Comparison of ENCODE assay signal across 8 mouse cellular contexts in genomic region chr13:55510332-55510667, GRCm38 (mm10). TPM values are rescaled to one million over a fixed set of nuclear protein-coding genes. Genes with fewer than 3 reads are reported as not detected.
A peak's percentile ranks its signal among the peaks of the same experiment; 100 is the strongest.
DNase-seq lines count a peak whose midpoint lies in the region; ATAC-seq lines count a peak whose summit lies in the region.

No protein-coding gene starts in this region.

- ATAC-seq in kidney, embryonic 16.5 days (ENCODE audit: low FRiP score, low TSS enrichment) = peak; percentile 1; the same call in 1 of the 2 replicates
- ATAC-seq in embryonic facial prominence, embryonic 13.5 days (ENCODE audit: insufficient number of reproducible peaks, insufficient read depth, low FRiP score, low TSS enrichment, low read depth) = no peak
- peak; percentile 15 for ATAC-seq in limb, embryonic 12.5 days (ENCODE audit: insufficient number of reproducible peaks, insufficient read depth, low FRiP score, low TSS enrichment, low read depth)
- no peak for ATAC-seq in neural tube, embryonic 15.5 days (ENCODE audit: low FRiP score)
- ATAC-seq in erythroid progenitor cell, adult 5-6 weeks (replicated peaks; ENCODE audit: low FRiP score, poor library complexity, severe bottlenecking) = no peak

- H3K4me3 ChIP-seq in kidney, embryonic 16.5 days (ENCODE audit: low read length) = peak overlapping the region; percentile 87
- H3K4me3 ChIP-seq in embryonic facial prominence, embryonic 13.5 days = 0 out of 2 replicates have a peak overlapping the region, but pooled peaks have one; percentile 87
- peak overlapping the region; percentile 93; the same call in 1 of the 2 replicates for H3K4me3 ChIP-seq in limb, embryonic 12.5 days (replicated peaks)
- H3K4me3 ChIP-seq in neural tube, embryonic 15.5 days (replicated peaks) = no peak overlapping the region

- H3K4me2 ChIP-seq in kidney, embryonic 16.5 days (replicated peaks; ENCODE audit: low read depth, low read length) = peak overlapping the region; percentile 84
- H3K4me2 ChIP-seq in embryonic facial prominence, embryonic 13.5 days = peak overlapping the region; percentile 92
- peak overlapping the region; percentile 93 for H3K4me2 ChIP-seq in limb, embryonic 12.5 days
- peak overlapping the region; percentile 77 for H3K4me2 ChIP-seq in neural tube, embryonic 15.5 days

- 0 out of 2 replicates have a peak overlapping the region, but pooled peaks have one; percentile 10 for H3K9ac ChIP-seq in kidney, embryonic 16.5 days (replicated peaks; ENCODE audit: low read length)
- peak overlapping the region; percentile 32; the same call in 1 of the 2 replicates for H3K9ac ChIP-seq in embryonic facial prominence, embryonic 13.5 days
- no peak overlapping the region for H3K9ac ChIP-seq in limb, embryonic 12.5 days (replicated peaks)
- H3K9ac ChIP-seq in neural tube, embryonic 15.5 days (replicated peaks) = no peak overlapping the region

- H3K27me3 ChIP-seq in kidney, embryonic 16.5 days (ENCODE audit: insufficient read depth, low read length) = no peaks in the 10 kb centered on the region
- H3K27me3 ChIP-seq in embryonic facial prominence, embryonic 13.5 days = no peaks in the 10 kb centered on the region
- H3K27me3 ChIP-seq in limb, embryonic 12.5 days = peaks cover 7% of the 10 kb centered on the region; the same call in 1 of the 2 replicates
- H3K27me3 ChIP-seq in neural tube, embryonic 15.5 days (replicated peaks) = 0 out of 2 replicates have a peak, but pooled peaks cover 2% of the 10 kb centered on the region

- 37% methylated on average over 3 of the region's 3 CpGs for WGBS in kidney, embryonic 16.5 days
- WGBS in embryonic facial prominence, embryonic 13.5 days = 29% methylated on average over 3 of the region's 3 CpGs
- WGBS in limb, embryonic 12.5 days = 28% methylated on average over 3 of the region's 3 CpGs
- WGBS in neural tube, embryonic 15.5 days = 24% methylated on average over 3 of the region's 3 CpGs

- no peaks in the 10 kb centered on the region for H3K9me3 ChIP-seq in kidney, embryonic 16.5 days (ENCODE audit: low read length)
- H3K9me3 ChIP-seq in embryonic facial prominence, embryonic 13.5 days = no peaks in the 10 kb centered on the region
- H3K9me3 ChIP-seq in limb, embryonic 12.5 days = no peaks in the 10 kb centered on the region
- no peaks in the 10 kb centered on the region for H3K9me3 ChIP-seq in neural tube, embryonic 15.5 days (replicated peaks)

- no peak for DNase-seq in kidney, postnatal 36 days
- no peak for DNase-seq in adrenal gland, adult 2 months
- no peak for DNase-seq in urinary bladder, adult 2 months (ENCODE audit: low spot score)

- peaks cover 25% of the 10 kb centered on the region for H3K4me1 ChIP-seq in kidney, embryonic 16.5 days (ENCODE audit: insufficient read depth, low read length)
- H3K4me1 ChIP-seq in embryonic facial prominence, embryonic 13.5 days = peaks cover 35% of the 10 kb centered on the region
- H3K4me1 ChIP-seq in limb, embryonic 12.5 days (replicated peaks) = peaks cover 33% of the 10 kb centered on the region
- peaks cover 34% of the 10 kb centered on the region for H3K4me1 ChIP-seq in neural tube, embryonic 15.5 days

- H3K36me3 ChIP-seq in kidney, embryonic 16.5 days (ENCODE audit: insufficient read depth, low read length) = peaks cover 37% of the 10 kb centered on the region
- H3K36me3 ChIP-seq in embryonic facial prominence, embryonic 13.5 days = peaks cover 45% of the 10 kb centered on the region
- peaks cover 56% of the 10 kb centered on the region for H3K36me3 ChIP-seq in limb, embryonic 12.5 days
- H3K36me3 ChIP-seq in neural tube, embryonic 15.5 days = peaks cover 53% of the 10 kb centered on the region

- peak overlapping the region; percentile 96; the same call in 1 of the 2 replicates for H3K27ac ChIP-seq in kidney, embryonic 16.5 days (ENCODE audit: low read length)
- peak overlapping the region; percentile 89 for H3K27ac ChIP-seq in embryonic facial prominence, embryonic 13.5 days
- peak overlapping the region; percentile 94 for H3K27ac ChIP-seq in limb, embryonic 12.5 days
- peak overlapping the region; percentile 88 for H3K27ac ChIP-seq in neural tube, embryonic 15.5 days (replicated peaks)

RNA-seq across cellular contexts. Expression of gene Pdlim7, which starts 3.2 kb away (rescaled TPM):
- polyA plus RNA-seq in kidney, embryonic 16.5 days (2015; fragmentation: Nextera tagmentation; extraction: Ambion mirVana) = 162 and 169 TPM in 2 replicates
- 105 and 119 TPM in 2 replicates for polyA plus RNA-seq in embryonic facial prominence, embryonic 13.5 days (2015; fragmentation: Nextera tagmentation; extraction: Ambion mirVana)
- 154 and 158 TPM in 2 replicates for polyA plus RNA-seq in limb, embryonic 12.5 days (2016; fragmentation: Nextera tagmentation; extraction: Ambion mirVana)
- 169 and 176 TPM in 2 replicates for polyA plus RNA-seq in neural tube, embryonic 15.5 days (2015; fragmentation: Nextera tagmentation; extraction: Ambion mirVana)
- total RNA-seq in adrenal gland, adult 2 months (2021) = 10 to 100 TPM; 15.2 to 19.5 TPM
- 45.2 and 52.4 TPM in 2 replicates for polyA plus RNA-seq in adrenal gland, adult 2 months (2012; rRNA removed)
- polyA plus RNA-seq in urinary bladder, adult 2 months (2012; rRNA removed) = 382 and 383 TPM in 2 replicates
- 0.84 and 1.4 TPM in 2 replicates for total RNA-seq in erythroid progenitor cell, adult 5-6 weeks (2015; ENCODE audit: low replicate concordance)
- total RNA-seq in erythroid progenitor cell, adult 5-6 weeks (2017; ENCODE audit: low replicate concordance) = 0.15 and 3.5 TPM in 2 replicates

RNA-seq across cellular contexts. Expression of gene Dok3, which starts 18.8 kb away (rescaled TPM):
- polyA plus RNA-seq in kidney, embryonic 16.5 days (2015; fragmentation: Nextera tagmentation; extraction: Ambion mirVana) = 2.5 TPM in 2 replicates
- 2.3 and 2.8 TPM in 2 replicates for polyA plus RNA-seq in embryonic facial prominence, embryonic 13.5 days (2015; fragmentation: Nextera tagmentation; extraction: Ambion mirVana)
- polyA plus RNA-seq in limb, embryonic 12.5 days (2016; fragmentation: Nextera tagmentation; extraction: Ambion mirVana) = 2.4 and 2.7 TPM in 2 replicates
- polyA plus RNA-seq in neural tube, embryonic 15.5 days (2015; fragmentation: Nextera tagmentation; extraction: Ambion mirVana) = 4.2 and 4.6 TPM in 2 replicates
- 1 to 10 TPM; 3.8 to 4.9 TPM for total RNA-seq in adrenal gland, adult 2 months (2021)
- 11.8 and 13.9 TPM in 2 replicates for polyA plus RNA-seq in adrenal gland, adult 2 months (2012; rRNA removed)
- 5.1 and 6.9 TPM in 2 replicates for polyA plus RNA-seq in urinary bladder, adult 2 months (2012; rRNA removed)
- total RNA-seq in erythroid progenitor cell, adult 5-6 weeks (2015; ENCODE audit: low replicate concordance) = 23.8 and 31.4 TPM in 2 replicates
- total RNA-seq in erythroid progenitor cell, adult 5-6 weeks (2017; ENCODE audit: low replicate concordance) = 5.5 and 7.1 TPM in 2 replicates

RNA-seq across cellular contexts. Expression of gene Dbn1, which starts 22.4 kb away (rescaled TPM):
- polyA plus RNA-seq in kidney, embryonic 16.5 days (2015; fragmentation: Nextera tagmentation; extraction: Ambion mirVana) = 177 and 194 TPM in 2 replicates
- polyA plus RNA-seq in embryonic facial prominence, embryonic 13.5 days (2015; fragmentation: Nextera tagmentation; extraction: Ambion mirVana) = 275 and 276 TPM in 2 replicates
- 361 and 375 TPM in 2 replicates for polyA plus RNA-seq in limb, embryonic 12.5 days (2016; fragmentation: Nextera tagmentation; extraction: Ambion mirVana)
- 389 and 450 TPM in 2 replicates for polyA plus RNA-seq in neural tube, embryonic 15.5 days (2015; fragmentation: Nextera tagmentation; extraction: Ambion mirVana)
- 10 to 100 TPM; 12.6 to 25.9 TPM for total RNA-seq in adrenal gland, adult 2 months (2021)
- polyA plus RNA-seq in adrenal gland, adult 2 months (2012; rRNA removed) = 41.5 and 44.1 TPM in 2 replicates
- 43.0 and 45.3 TPM in 2 replicates for polyA plus RNA-seq in urinary bladder, adult 2 months (2012; rRNA removed)
- not detected in 2 replicates for total RNA-seq in erythroid progenitor cell, adult 5-6 weeks (2015; ENCODE audit: low replicate concordance)
- 0.45 TPM in 1 of 2 replicates, not detected in the other for total RNA-seq in erythroid progenitor cell, adult 5-6 weeks (2017; ENCODE audit: low replicate concordance)

RNA-seq across cellular contexts. Expression of gene Ddx41, which starts 26.2 kb away (rescaled TPM):
- 89.1 and 91.6 TPM in 2 replicates for polyA plus RNA-seq in kidney, embryonic 16.5 days (2015; fragmentation: Nextera tagmentation; extraction: Ambion mirVana)
- 73.0 and 80.0 TPM in 2 replicates for polyA plus RNA-seq in embryonic facial prominence, embryonic 13.5 days (2015; fragmentation: Nextera tagmentation; extraction: Ambion mirVana)
- 77.3 and 80.1 TPM in 2 replicates for polyA plus RNA-seq in limb, embryonic 12.5 days (2016; fragmentation: Nextera tagmentation; extraction: Ambion mirVana)
- polyA plus RNA-seq in neural tube, embryonic 15.5 days (2015; fragmentation: Nextera tagmentation; extraction: Ambion mirVana) = 48.8 and 53.1 TPM in 2 replicates
- total RNA-seq in adrenal gland, adult 2 months (2021) = 10 to 100 TPM; 44.6 to 53.4 TPM
- polyA plus RNA-seq in adrenal gland, adult 2 months (2012; rRNA removed) = 56.6 and 57.3 TPM in 2 replicates
- polyA plus RNA-seq in urinary bladder, adult 2 months (2012; rRNA removed) = 45.1 and 51.6 TPM in 2 replicates
- 5.8 and 5.9 TPM in 2 replicates for total RNA-seq in erythroid progenitor cell, adult 5-6 weeks (2015; ENCODE audit: low replicate concordance)
- 9.1 and 28.7 TPM in 2 replicates for total RNA-seq in erythroid progenitor cell, adult 5-6 weeks (2017; ENCODE audit: low replicate concordance)

RNA-seq across cellular contexts. Expression of gene Prr7, which starts 46.2 kb away (rescaled TPM):
- polyA plus RNA-seq in kidney, embryonic 16.5 days (2015; fragmentation: Nextera tagmentation; extraction: Ambion mirVana) = 0.37 and 0.59 TPM in 2 replicates
- polyA plus RNA-seq in embryonic facial prominence, embryonic 13.5 days (2015; fragmentation: Nextera tagmentation; extraction: Ambion mirVana) = 0.96 and 1.2 TPM in 2 replicates
- polyA plus RNA-seq in limb, embryonic 12.5 days (2016; fragmentation: Nextera tagmentation; extraction: Ambion mirVana) = 0.67 and 1.1 TPM in 2 replicates
- polyA plus RNA-seq in neural tube, embryonic 15.5 days (2015; fragmentation: Nextera tagmentation; extraction: Ambion mirVana) = 4.2 and 5.8 TPM in 2 replicates
- total RNA-seq in adrenal gland, adult 2 months (2021) = 1 to 10 TPM; 1.5 to 4.1 TPM
- 59.0 and 66.3 TPM in 2 replicates for polyA plus RNA-seq in adrenal gland, adult 2 months (2012; rRNA removed)
- polyA plus RNA-seq in urinary bladder, adult 2 months (2012; rRNA removed) = 3.5 and 3.8 TPM in 2 replicates
- total RNA-seq in erythroid progenitor cell, adult 5-6 weeks (2015; ENCODE audit: low replicate concordance) = not detected in 2 replicates
- total RNA-seq in erythroid progenitor cell, adult 5-6 weeks (2017; ENCODE audit: low replicate concordance) = not detected in 2 replicates

Comparison
In these comparisons a context has a peak if more than half of its experiments do, and no peak if none do; other contexts are left out.
1. ATAC-seq: peak in kidney, embryonic 16.5 days (single experiment) and limb, embryonic 12.5 days (single experiment); none in embryonic facial prominence, embryonic 13.5 days (single experiment), neural tube, embryonic 15.5 days (single experiment) and erythroid progenitor cell, adult 5-6 weeks (single experiment).
2. H3K9ac ChIP-seq: peak in kidney, embryonic 16.5 days (single experiment) and embryonic facial prominence, embryonic 13.5 days (single experiment); none in limb, embryonic 12.5 days (single experiment) and neural tube, embryonic 15.5 days (single experiment).
3. Peak in every context shown above with its lines, with median percentiles within 50 percentile points of each other: H3K27ac ChIP-seq and H3K4me2 ChIP-seq.